Mouse (Mus musculus) gonadal fat pad, adult 2 months (tissue): ENCODE results near the gene Mdga2. TPM values are rescaled to one million over a fixed set of nuclear protein-coding genes. Genes with fewer than 3 reads are reported as not detected.

Source experiments
- DNase-seq: peaks from one replicate; pipeline ENCODE4 v3.0.0-alpha.2; 2012; ENCODE audit warnings: low read depth
- polyA plus RNA-seq: library from polyadenylated mRNA; depleted of rRNA; stranded (reverse); fragments of >200 nt; gene quantifications from 2 replicates; pipeline ENCODE4 v1.2.3, GENCODE M21; 2012; rRNA removed

The Mdga2 gene
- polyA plus RNA-seq: 0.08 and 0.32 TPM in 2 replicates

GRCm38 (mm10) chr12:67222221-67223025, at the start of gene Mdga2:
Gene Mdga2 (minus strand): TSS chr12:67222549.
- DNase-seq: no peak

GRCm38 (mm10) chr12:67267409-67267808, 45.1 kb upstream of the Mdga2 start:
- DNase-seq: no peak

- DNase-seq: no peak
Observed at GRCm38 (mm10) chr12:67223530-67223929, 1.2 kb upstream of the Mdga2 start.

- DNase-seq: no peak
Observed at GRCm38 (mm10) chr12:67221329-67222220, 774 bp downstream of the Mdga2 start.

- no peak for DNase-seq
Observed at GRCm38 (mm10) chr12:67220641-67221231, 1.6 kb downstream of the Mdga2 start.

- no peak for DNase-seq
Observed at GRCm38 (mm10) chr12:67220041-67220440, 2.3 kb downstream of the Mdga2 start.

- no peak for DNase-seq
Observed at GRCm38 (mm10) chr12:67219564-67219963, 2.8 kb downstream of the Mdga2 start.

- DNase-seq: no peak
Observed at GRCm38 (mm10) chr12:67212801-67213200, 9.5 kb downstream of the Mdga2 start.

GRCm38 (mm10) chr12:67178155-67178554, 44.2 kb downstream of the Mdga2 start:
- DNase-seq: no peak

GRCm38 (mm10) chr12:67156569-67157237, 65.6 kb downstream of the Mdga2 start:
- no peak for DNase-seq

- DNase-seq: no peak
Observed at GRCm38 (mm10) chr12:67153077-67153476, 69.3 kb downstream of the Mdga2 start.

GRCm38 (mm10) chr12:67141605-67142004, 80.7 kb downstream of the Mdga2 start:
- no peak for DNase-seq

- DNase-seq: no peak
Observed at GRCm38 (mm10) chr12:67140131-67140530, 82.2 kb downstream of the Mdga2 start.

- no peak for DNase-seq
Observed at GRCm38 (mm10) chr12:67127457-67127856, 94.9 kb downstream of the Mdga2 start.

GRCm38 (mm10) chr12:67123874-67124273, 98.5 kb downstream of the Mdga2 start:
- DNase-seq: no peak

GRCm38 (mm10) chr12:67118652-67119515, 103.5 kb downstream of the Mdga2 start:
- DNase-seq: no peak

- DNase-seq: no peak
Observed at GRCm38 (mm10) chr12:67104171-67104570, 118.2 kb downstream of the Mdga2 start.

GRCm38 (mm10) chr12:67094414-67094813, 127.9 kb downstream of the Mdga2 start:
- no peak for DNase-seq

- DNase-seq: no peak
Observed at GRCm38 (mm10) chr12:67090420-67090965, 131.9 kb downstream of the Mdga2 start.
